Mouse (Mus musculus) ES-E14 (cell line): ENCODE data around the gene Rnf167.

Experiments used
- CHD2 ChIP-seq: IDR thresholded peaks from 2 replicates; pipeline ENCODE4 v1.6.1; 2014; ENCODE audit warnings: mild to moderate bottlenecking, low read depth, low read length, inconsistent platforms
- MAFK ChIP-seq: IDR thresholded peaks from 2 replicates; pipeline ENCODE4 v1.6.1; 2014; ENCODE audit warnings: mild to moderate bottlenecking, low read depth, low read length, inconsistent platforms; ENCODE audit not compliant: insufficient read depth
- ZC3H11A ChIP-seq: IDR thresholded peaks from 2 replicates; pipeline ENCODE4 v1.6.1; 2012; ENCODE audit warnings: low read depth, mild to moderate bottlenecking, inconsistent platforms, low read length, borderline replicate concordance
- ZNF384 ChIP-seq: IDR thresholded peaks from 2 replicates; pipeline ENCODE4 v1.6.1; 2012; ENCODE audit warnings: low read depth, low read length, inconsistent platforms

DNA sequence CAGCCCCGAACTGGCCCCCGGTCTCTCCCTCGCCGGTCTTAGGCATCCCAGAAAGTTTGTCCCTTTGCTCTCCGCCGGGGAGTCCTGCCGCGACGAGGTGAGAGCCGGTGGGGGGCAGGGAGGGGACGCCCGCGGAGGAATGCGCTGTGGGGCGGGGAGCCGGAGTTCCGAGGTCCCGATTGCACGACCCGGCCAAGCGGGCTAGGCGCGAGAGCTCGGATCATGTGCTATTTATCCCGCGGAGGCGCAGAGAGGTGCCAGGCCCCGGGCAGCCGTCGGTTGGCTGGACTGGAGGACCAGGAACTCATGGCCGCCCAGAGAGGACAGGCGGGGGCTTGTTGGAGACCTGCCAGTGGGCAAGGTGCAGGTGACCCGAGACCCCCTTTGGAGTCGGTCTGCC, 53.6 kb downstream of the Rnf167 start:
- TF ChIP-seq ZNF384 (no peak), ZC3H11A (no peak), CHD2 (no peak), MAFK (no peak)
